8 mouse cellular contexts compared by ENCODE assay signal in the genomic region with DNA sequence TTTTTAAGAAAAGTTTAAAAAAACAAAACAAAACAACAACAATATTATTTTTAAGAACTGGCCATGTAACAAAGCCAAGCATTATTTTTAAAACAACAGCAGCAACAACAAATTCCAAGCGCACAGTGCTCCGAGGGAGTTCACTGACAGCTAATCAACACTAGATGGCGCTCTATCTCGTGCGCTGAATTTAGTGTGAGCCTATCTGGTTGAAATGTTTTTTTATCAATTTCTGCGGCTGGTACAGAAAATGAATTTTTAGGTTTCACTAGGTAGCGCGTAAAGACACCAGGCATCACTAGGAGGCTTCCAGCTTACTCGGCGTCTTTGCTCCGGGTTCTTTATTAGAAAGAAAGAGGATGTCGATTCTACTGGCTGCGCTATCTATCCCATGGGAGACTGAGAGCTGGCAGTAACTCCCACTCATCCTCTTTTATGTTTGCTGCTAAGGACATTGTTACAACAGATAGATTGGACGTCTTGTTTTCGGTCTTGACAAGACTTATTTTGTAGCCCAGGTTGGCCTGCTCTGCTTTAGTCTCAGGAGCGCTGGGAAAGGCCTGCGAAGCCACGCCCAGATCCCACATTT. TPM values are rescaled to one million over a fixed set of nuclear protein-coding genes. Genes with fewer than 3 reads are reported as not detected.
DNase-seq lines count a peak whose midpoint lies in the region; ATAC-seq and TF ChIP-seq lines count a peak whose summit lies in the region.

No protein-coding gene starts in this region.

- no peaks in the 10 kb centered on the region for H3K27me3 ChIP-seq in hindbrain, embryonic 13.5 days
- H3K27me3 ChIP-seq in liver, embryonic 14.5 days (ENCODE audit: control insufficient read depth, insufficient read depth, low read length) = no peaks in the 10 kb centered on the region
- H3K27me3 ChIP-seq in neural tube, embryonic 14.5 days (ENCODE audit: control insufficient read depth, insufficient read depth, low read length) = no peaks in the 10 kb centered on the region

- WGBS in hindbrain, embryonic 13.5 days = 41% methylated on average over 18 of the region's 18 CpGs
- WGBS in liver, embryonic 14.5 days (ENCODE audit: insufficient replicate concordance) = 38% methylated on average over 18 of the region's 18 CpGs
- WGBS in neural tube, embryonic 14.5 days = 36% methylated on average over 18 of the region's 18 CpGs

- H3K27ac ChIP-seq in cortical plate, adult 2 months (ENCODE audit: insufficient read depth, low read length) = no peak overlapping the region
- no peak overlapping the region for H3K27ac ChIP-seq in hindbrain, embryonic 13.5 days
- H3K27ac ChIP-seq in liver, embryonic 14.5 days = no peak overlapping the region
- no peak overlapping the region; the same call in 1 of the 2 replicates for H3K27ac ChIP-seq in neural tube, embryonic 14.5 days (ENCODE audit: low read depth, low read length)

- TF ChIP-seq POLR2A in cortical plate, adult 2 months (IDR thresholded peaks at IDR 0.05; ENCODE audit: extremely low read depth, insufficient read depth, low read length) = no peak

- no peaks in the 10 kb centered on the region for H3K36me3 ChIP-seq in hindbrain, embryonic 13.5 days
- no peaks in the 10 kb centered on the region for H3K36me3 ChIP-seq in liver, embryonic 14.5 days (replicated peaks; ENCODE audit: control insufficient read depth, insufficient read depth, low read depth)
- no peaks in the 10 kb centered on the region for H3K36me3 ChIP-seq in neural tube, embryonic 14.5 days (ENCODE audit: control insufficient read depth, insufficient read depth, low read length)

- H3K4me2 ChIP-seq in hindbrain, embryonic 13.5 days = peak overlapping the region; percentile 35
- no peak overlapping the region for H3K4me2 ChIP-seq in liver, embryonic 14.5 days (ENCODE audit: low read depth)
- peak overlapping the region; percentile 42; the same call in 1 of the 2 replicates for H3K4me2 ChIP-seq in neural tube, embryonic 14.5 days (ENCODE audit: low read depth, low read length)

- H3K9ac ChIP-seq in hindbrain, embryonic 13.5 days = peak overlapping the region; percentile 35; the same call in 1 of the 2 replicates
- no peak overlapping the region for H3K9ac ChIP-seq in liver, embryonic 14.5 days (replicated peaks)
- no peak overlapping the region for H3K9ac ChIP-seq in neural tube, embryonic 14.5 days (replicated peaks; ENCODE audit: low read depth, low read length)

- H3K4me1 ChIP-seq in cortical plate, adult 2 months (ENCODE audit: control insufficient read depth, insufficient read depth, low read length) = no peaks in the 10 kb centered on the region
- H3K4me1 ChIP-seq in hindbrain, embryonic 13.5 days (replicated peaks) = 0 out of 2 replicates have a peak, but pooled peaks cover 4% of the 10 kb centered on the region
- H3K4me1 ChIP-seq in liver, embryonic 14.5 days (replicated peaks; ENCODE audit: control insufficient read depth in 2 of 2, insufficient read depth in 2 of 2, low read length in 1 of 2) = no peaks in the 10 kb centered on the region
- H3K4me1 ChIP-seq in neural tube, embryonic 14.5 days (ENCODE audit: control insufficient read depth, insufficient read depth, low read length) = no peaks in the 10 kb centered on the region

- H3K9me3 ChIP-seq in hindbrain, embryonic 13.5 days = no peaks in the 10 kb centered on the region
- no peaks in the 10 kb centered on the region for H3K9me3 ChIP-seq in liver, embryonic 14.5 days (ENCODE audit: control insufficient read depth, low read length)
- H3K9me3 ChIP-seq in neural tube, embryonic 14.5 days (ENCODE audit: control insufficient read depth, low read length) = no peaks in the 10 kb centered on the region

- TF ChIP-seq CTCF in cortical plate, adult 2 months (IDR thresholded peaks at IDR 0.05; ENCODE audit: extremely low read depth, insufficient read depth, low read length) = peak; percentile 86
- peak; percentile 88 for TF ChIP-seq CTCF in liver, embryonic 14.5 days (IDR thresholded peaks at IDR 0.05; ENCODE audit: low read depth)

- no peak for TF ChIP-seq EP300 in liver, embryonic 14.5 days (IDR thresholded peaks at IDR 0.05; ENCODE audit: low read depth)

- H3K4me3 ChIP-seq in cortical plate, adult 2 months (ENCODE audit: insufficient read depth, low read length) = no peak overlapping the region
- H3K4me3 ChIP-seq in hindbrain, embryonic 13.5 days = 0 out of 2 replicates have a peak overlapping the region, but pooled peaks have one; percentile 8
- no peak overlapping the region for H3K4me3 ChIP-seq in liver, embryonic 14.5 days (ENCODE audit: insufficient read depth in 1 of 2, low read depth in 2 of 2, low read length in 2 of 2)
- H3K4me3 ChIP-seq in neural tube, embryonic 14.5 days (ENCODE audit: low read depth, low read length) = peak overlapping the region; percentile 21

- 0 out of 2 replicates have a peak, but pooled peaks have one; percentile 52 for ATAC-seq in hindbrain, embryonic 13.5 days (ENCODE audit: low FRiP score)
- no peak for ATAC-seq in liver, embryonic 14.5 days (ENCODE audit: insufficient read depth)
- ATAC-seq in neural tube, embryonic 14.5 days (ENCODE audit: low read depth) = peak; percentile 50; the same call in 1 of the 2 replicates

- DNase-seq in layer of hippocampus, adult 18-20 months (ENCODE audit: low spot score in 2 of 2) = peak; percentile 12 to 69
- DNase-seq in layer of hippocampus, adult 9-11 months = no peak
- DNase-seq in adrenal gland, postnatal 14 days = peak; percentile 63
- DNase-seq in liver, embryonic 14.5 days (ENCODE audit: low read depth in 3 of 3, low spot score in 3 of 3) = peak in 1 of 3 experiments; percentile 58
- no peak for DNase-seq in spleen, postnatal 14 days (ENCODE audit: low spot score in 2 of 2)

RNA-seq across cellular contexts. Expression of a gene that starts 22.0 kb away (rescaled TPM):
- 10 to 100 TPM; 10.5 to 13.5 TPM for total RNA-seq in layer of hippocampus, adult 18-20 months (2021)
- total RNA-seq in adrenal gland, postnatal 14 days (2021) = 18.2 and 23.6 TPM in 2 replicates
- 40.4 and 41.6 TPM in 2 replicates for polyA plus RNA-seq in cortical plate, adult 2 months (2012; rRNA removed)
- 80.6 and 84.7 TPM in 2 replicates for polyA plus RNA-seq in hindbrain, embryonic 13.5 days (2015; fragmentation: Nextera tagmentation; extraction: Ambion mirVana)
- polyA plus RNA-seq in liver, embryonic 14.5 days (2012; rRNA removed) = 52.9 and 104 TPM in 2 replicates
- polyA plus RNA-seq in liver, embryonic 14.5 days (2014; fragmentation: Nextera tagmentation; extraction: Ambion mirVana) = 85.5 and 88.1 TPM in 2 replicates
- 60.5 and 69.8 TPM in 2 replicates for polyA plus RNA-seq in neural tube, embryonic 14.5 days (2014; fragmentation: Nextera tagmentation; extraction: Ambion mirVana)

RNA-seq across cellular contexts. Expression of a gene that starts 29.0 kb away (rescaled TPM):
- total RNA-seq in layer of hippocampus, adult 18-20 months (2021) = 1 to 10 TPM; 6.4 to 7.8 TPM
- 11.8 and 12.1 TPM in 2 replicates for total RNA-seq in adrenal gland, postnatal 14 days (2021)
- polyA plus RNA-seq in cortical plate, adult 2 months (2012; rRNA removed) = 4.5 and 5.7 TPM in 2 replicates
- polyA plus RNA-seq in hindbrain, embryonic 13.5 days (2015; fragmentation: Nextera tagmentation; extraction: Ambion mirVana) = 1.2 and 2.2 TPM in 2 replicates
- polyA plus RNA-seq in liver, embryonic 14.5 days (2012; rRNA removed) = 0.44 and 0.52 TPM in 2 replicates
- polyA plus RNA-seq in liver, embryonic 14.5 days (2014; fragmentation: Nextera tagmentation; extraction: Ambion mirVana) = 0.05 and 0.11 TPM in 2 replicates
- 0.53 and 1.7 TPM in 2 replicates for polyA plus RNA-seq in neural tube, embryonic 14.5 days (2014; fragmentation: Nextera tagmentation; extraction: Ambion mirVana)

Comparison
In these comparisons a context has a peak if more than half of its experiments do, and no peak if none do; other contexts are left out.
1. DNase-seq: peak in layer of hippocampus, adult 18-20 months (2 of 2) and adrenal gland, postnatal 14 days (single experiment); none in layer of hippocampus, adult 9-11 months (single experiment) and spleen, postnatal 14 days (0 of 2).
2. H3K4me3 ChIP-seq: peak in hindbrain, embryonic 13.5 days (single experiment) and neural tube, embryonic 14.5 days (single experiment); none in cortical plate, adult 2 months (single experiment) and liver, embryonic 14.5 days (0 of 2).